Comparison of ENCODE assay signal across 28 mouse cellular contexts in genomic region chr6:100355858-100356257, GRCm38 (mm10).
A peak's percentile ranks its signal among the peaks of the same experiment; 100 is the strongest.
DNase-seq lines count a peak whose midpoint lies in the region; ATAC-seq and TF ChIP-seq lines count a peak whose summit lies in the region.
"Had no signal": no experiment of that assay in that cellular context is flagged by ENCODE, and none has a peak within 500 bp of the region (broad histone marks: within the 10 kb centered on the region; RNA-seq: fewer than 3 reads in every experiment).

No protein-coding gene starts in this region.

- no peak overlapping the region for H3K9ac ChIP-seq in liver, adult 2 months (ENCODE audit: low read depth, low read length)
- no peak overlapping the region for H3K9ac ChIP-seq in liver, postnatal 0 days (replicated peaks)
- H3K9ac ChIP-seq in intestine, postnatal 0 days (ENCODE audit: low read depth, low read length): no peak overlapping the region
- H3K9ac ChIP-seq: forebrain, embryonic 13.5 days; heart, embryonic 12.5 days; heart, embryonic 15.5 days; hindbrain, embryonic 14.5 days had no signal

- no peaks in the 10 kb centered on the region for H3K79me2 ChIP-seq in liver, adult 2 months (ENCODE audit: control insufficient read depth, insufficient read depth, low read length)

- no peak for TF ChIP-seq CTCF in liver, adult 2 months (IDR thresholded peaks at IDR 0.05; ENCODE audit: low read depth, low read length)
- no peak for TF ChIP-seq CTCF in liver, postnatal 0 days (IDR thresholded peaks at IDR 0.05; ENCODE audit: low read depth)
- no peak for TF ChIP-seq CTCF in intestine, postnatal 0 days (IDR thresholded peaks at IDR 0.05; ENCODE audit: low read depth)

- no peak overlapping the region for H3K4me3 ChIP-seq in liver, adult 2 months (ENCODE audit: insufficient read depth, low read depth, low read length)
- H3K4me3 ChIP-seq in liver, postnatal 0 days (ENCODE audit: low read depth, low read length): no peak overlapping the region
- H3K4me3 ChIP-seq in intestine, postnatal 0 days (ENCODE audit: low read depth, low read length): no peak overlapping the region
- H3K4me3 ChIP-seq in hindbrain, embryonic 10.5 days: no peak overlapping the region
- H3K4me3 ChIP-seq: forebrain, embryonic 10.5 days; forebrain, embryonic 13.5 days; heart, embryonic 12.5 days; heart, embryonic 15.5 days had no signal

- 58% methylated on average over 9 of the region's 9 CpGs for WGBS in liver, adult 2 months
- WGBS in liver, postnatal 0 days (ENCODE audit: insufficient replicate concordance): 63% methylated on average over 9 of the region's 9 CpGs
- WGBS in intestine, postnatal 0 days: 36% methylated on average over 9 of the region's 9 CpGs
- WGBS in hindbrain, embryonic 10.5 days: 84% methylated on average over 9 of the region's 9 CpGs

- H3K4me1 ChIP-seq in liver, adult 2 months (ENCODE audit: control insufficient read depth, insufficient read depth, low read length): peaks cover 13% of the 10 kb centered on the region
- peaks cover 9% of the 10 kb centered on the region for H3K4me1 ChIP-seq in liver, postnatal 0 days (ENCODE audit: insufficient read depth)
- H3K4me1 ChIP-seq in intestine, postnatal 0 days (replicated peaks; ENCODE audit: control insufficient read depth, insufficient read depth, low read length): no peaks in the 10 kb centered on the region
- no peaks in the 10 kb centered on the region for H3K4me1 ChIP-seq in hindbrain, embryonic 10.5 days (replicated peaks)
- H3K4me1 ChIP-seq: forebrain, embryonic 10.5 days; forebrain, embryonic 13.5 days; heart, embryonic 12.5 days; heart, embryonic 15.5 days had no signal

- no peak overlapping the region for H3K27ac ChIP-seq in liver, adult 2 months (replicated peaks; ENCODE audit: insufficient read depth, low read depth, low read length)
- no peak overlapping the region for H3K27ac ChIP-seq in liver, postnatal 0 days (ENCODE audit: low read depth)
- no peak overlapping the region for H3K27ac ChIP-seq in intestine, postnatal 0 days (ENCODE audit: low read depth, low read length)
- H3K27ac ChIP-seq in hindbrain, embryonic 10.5 days: no peak overlapping the region
- H3K27ac ChIP-seq: forebrain, embryonic 10.5 days; forebrain, embryonic 13.5 days; heart, embryonic 15.5 days; hindbrain, embryonic 14.5 days; hindbrain, postnatal 0 days had no signal

- H3K4me2 ChIP-seq in liver, postnatal 0 days (ENCODE audit: low read depth, low read length): no peak overlapping the region
- H3K4me2 ChIP-seq in intestine, postnatal 0 days (replicated peaks; ENCODE audit: low read depth): no peak overlapping the region
- H3K4me2 ChIP-seq: forebrain, embryonic 13.5 days; heart, embryonic 12.5 days; heart, embryonic 15.5 days; hindbrain, embryonic 14.5 days had no signal

- no peak for TF ChIP-seq POLR2A in liver, adult 2 months (IDR thresholded peaks at IDR 0.05; ENCODE audit: extremely low read depth, insufficient read depth, low read length)

- no peaks in the 10 kb centered on the region for H3K27me3 ChIP-seq in liver, adult 2 months (ENCODE audit: control insufficient read depth, insufficient read depth, low read length)
- H3K27me3 ChIP-seq in liver, postnatal 0 days (ENCODE audit: insufficient read depth, low read length): no peaks in the 10 kb centered on the region
- no peaks in the 10 kb centered on the region for H3K27me3 ChIP-seq in intestine, postnatal 0 days (replicated peaks; ENCODE audit: control insufficient read depth, insufficient read depth, low read length)
- H3K27me3 ChIP-seq in hindbrain, embryonic 10.5 days (ENCODE audit: insufficient read depth, poor library complexity, severe bottlenecking): peaks cover 24% of the 10 kb centered on the region
- H3K27me3 ChIP-seq: forebrain, embryonic 13.5 days; heart, embryonic 15.5 days had no signal

- no peaks in the 10 kb centered on the region for H3K36me3 ChIP-seq in liver, adult 2 months (ENCODE audit: control insufficient read depth, insufficient read depth, low read length)
- H3K36me3 ChIP-seq in liver, postnatal 0 days (replicated peaks; ENCODE audit: insufficient read depth, low read length): no peaks in the 10 kb centered on the region
- no peaks in the 10 kb centered on the region for H3K36me3 ChIP-seq in intestine, postnatal 0 days (ENCODE audit: control insufficient read depth, insufficient read depth)
- H3K36me3 ChIP-seq in hindbrain, embryonic 10.5 days: no peaks in the 10 kb centered on the region
- H3K36me3 ChIP-seq: forebrain, embryonic 10.5 days; heart, embryonic 12.5 days; heart, embryonic 15.5 days had no signal

- H3K9me3 ChIP-seq in liver, postnatal 0 days (ENCODE audit: low read length): no peaks in the 10 kb centered on the region
- H3K9me3 ChIP-seq in intestine, postnatal 0 days (ENCODE audit: control insufficient read depth): no peaks in the 10 kb centered on the region
- no peaks in the 10 kb centered on the region for H3K9me3 ChIP-seq in hindbrain, embryonic 10.5 days
- H3K9me3 ChIP-seq: forebrain, embryonic 13.5 days; heart, embryonic 12.5 days; heart, embryonic 15.5 days had no signal

- no peak for ATAC-seq in liver, postnatal 0 days
- ATAC-seq in intestine, postnatal 0 days: peak; percentile 47
- ATAC-seq in granulocyte monocyte progenitor cell, adult 5-6 weeks (replicated peaks; ENCODE audit: poor library complexity, severe bottlenecking): no peak
- ATAC-seq: forebrain, embryonic 13.5 days; forebrain, embryonic 16.5 days; hindbrain, postnatal 0 days; inflammation-experienced regulatory T-cells, adult 6 months had no signal

- DNase-seq in liver, adult 2 months (ENCODE audit: extremely low read depth, low read depth, low spot score): peak; percentile 6
- no peak for DNase-seq in liver, postnatal 0 days
- DNase-seq in ZHBTc4 (ENCODE audit: low read depth, low spot score): peak; percentile 71
- DNase-seq in yolk sac, embryonic 10.5 days (ENCODE audit: low spot score): peak; percentile 62
- DNase-seq in hindbrain, embryonic 10.5 days (ENCODE audit: low spot score): no peak
- DNase-seq in embryo, embryonic 10 days (ENCODE audit: low spot score): no peak
- DNase-seq: adrenal gland, adult 2 months; adrenal gland, postnatal 14 days; cerebellum, adult 11-12 months; cerebellum, adult 8-10 months; cerebellum, postnatal 10 days; cerebellum, postnatal 36 days; gastrocnemius, postnatal 10 days; gastrocnemius, postnatal 36 days; heart, adult 18-20 months; heart, postnatal 10 days; heart, postnatal 4 days; kidney, adult 18-20 months had no signal

- TF ChIP-seq EP300 in liver, postnatal 0 days (IDR thresholded peaks at IDR 0.05; ENCODE audit: low read depth): no peak

Comparison
In these comparisons a context has a peak if more than half of its experiments do, and no peak if none do; other contexts are left out.
1. DNase-seq: peak in liver, adult 2 months (single experiment), ZHBTc4 (single experiment) and yolk sac, embryonic 10.5 days (single experiment); none in liver, postnatal 0 days (single experiment), hindbrain, embryonic 10.5 days (single experiment) and embryo, embryonic 10 days (single experiment).